Mouse (Mus musculus) forebrain, embryonic 13.5 days (tissue): Measurements from ENCODE around the gene Dtl. TPM values are rescaled to one million over a fixed set of nuclear protein-coding genes. Genes with fewer than 3 reads are reported as not detected.

ENCODE experiments used
- polyA plus RNA-seq: library from polyadenylated mRNA; unstranded; fragments of >200 nt; fragmentation: Nextera tagmentation; extraction: Ambion mirVana; gene quantifications from 2 replicates; pipeline ENCODE4 v1.2.1, GENCODE M21; 2015

Gene Dtl
- polyA plus RNA-seq, 1 experiment from 2014 or later, result 44.4 TPM

Other genes starting within 250 kb of the Dtl start
- 41.3 and 43.9 TPM in 2 replicates for gene Tmem206, start 249.6 kb downstream of the Dtl start, polyA plus RNA-seq
- 6.5 and 7.4 TPM in 2 replicates for gene Ppp2r5a, start 172.3 kb downstream of the Dtl start, polyA plus RNA-seq
- gene Ints7, start 92 bp upstream of the Dtl start, polyA plus RNA-seq, result 57.9 and 62.9 TPM in 2 replicates
- 26.2 and 27.0 TPM in 2 replicates for gene Lpgat1, start 142.3 kb upstream of the Dtl start, polyA plus RNA-seq
- 37.2 and 42.5 TPM in 2 replicates for gene Nek2, start 245.9 kb upstream of the Dtl start, polyA plus RNA-seq